Mouse (Mus musculus): ENCODE data around the gene Col1a1. TPM values are rescaled to one million over a fixed set of nuclear protein-coding genes. Genes with fewer than 3 reads are reported as not detected.
A peak's percentile ranks its signal among the peaks of the same experiment; 100 is the strongest.
"Not testable (repeated sequence)": the region's sequence is repeated elsewhere in the genome, so short reads cannot be mapped to it uniquely, and the experiment has no call there.

Gene Col1a1
- total RNA-seq, 2 experiments from 2014 or later: 9.6 to 14.0 TPM

DNA sequence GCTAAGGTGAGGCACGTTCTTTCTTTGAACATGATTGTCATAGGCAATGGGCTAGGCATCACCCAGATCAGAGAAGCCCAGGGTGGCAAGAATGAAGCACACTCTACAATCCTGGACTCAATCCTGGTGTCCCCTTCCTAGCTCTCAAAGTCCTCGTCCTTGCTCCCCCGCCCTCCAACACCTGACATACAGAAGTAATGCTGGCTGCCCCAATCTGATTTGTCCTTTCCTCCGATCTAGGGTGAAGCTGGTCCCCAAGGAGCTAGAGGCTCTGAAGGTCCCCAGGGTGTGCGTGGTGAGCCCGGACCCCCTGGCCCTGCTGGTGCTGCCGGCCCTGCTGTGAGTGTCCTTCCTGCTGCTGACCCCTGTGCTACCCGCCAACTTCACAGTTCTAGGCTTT, 5.8 kb downstream of the Col1a1 start:
- TF ChIP-seq CTCF (conservative IDR thresholded peaks at IDR 0.05): no peak
- no peak overlapping the region; the same call in 1 of the 2 replicates for H3K27ac ChIP-seq
- peak overlapping the region; percentile 31; the same call in 1 of the 2 replicates for H3K4me3 ChIP-seq

DNA sequence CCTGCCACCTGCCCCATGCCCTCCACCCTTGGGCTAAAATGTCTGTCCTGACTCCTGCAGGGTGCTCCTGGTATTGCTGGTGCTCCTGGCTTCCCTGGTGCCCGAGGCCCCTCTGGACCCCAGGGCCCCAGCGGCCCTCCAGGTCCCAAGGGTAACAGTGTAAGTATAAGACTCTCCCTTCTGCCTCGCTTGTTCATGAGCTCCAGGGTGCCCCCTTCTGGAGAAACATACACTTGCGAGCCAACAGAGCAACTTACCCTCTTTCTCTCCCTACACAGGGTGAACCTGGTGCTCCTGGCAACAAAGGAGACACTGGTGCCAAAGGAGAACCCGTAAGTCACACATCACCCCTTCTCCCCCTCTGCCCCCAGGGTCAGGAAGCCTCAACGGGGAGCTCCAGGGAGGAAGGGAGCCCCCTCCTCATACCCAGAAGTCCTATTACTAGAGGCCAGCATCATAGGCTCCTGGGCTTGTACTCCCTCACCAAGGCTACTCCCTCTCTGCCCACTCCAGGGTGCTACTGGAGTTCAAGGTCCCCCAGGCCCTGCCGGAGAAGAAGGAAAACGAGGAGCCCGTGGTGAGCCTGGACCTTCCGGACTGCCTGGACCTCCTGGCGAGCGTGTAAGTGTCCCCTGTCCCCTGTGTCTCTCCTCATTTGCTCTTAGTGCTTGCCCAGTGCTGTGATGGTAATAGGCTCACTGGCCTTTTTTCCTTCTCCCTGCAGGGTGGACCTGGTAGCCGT, 6.4 kb downstream of the Col1a1 start:
- no peak overlapping the region for H3K4me3 ChIP-seq
- peak in 1 of 2 experiments; percentile 59 for DNase-seq (ENCODE audit: low spot score in 2 of 2)
- H3K27ac ChIP-seq: no peak overlapping the region
- TF ChIP-seq CTCF (conservative IDR thresholded peaks at IDR 0.05): peak; percentile 85

More for the DNA sequence above, 5.8 kb downstream of the Col1a1 start:
- no peak for DNase-seq (ENCODE audit: low spot score in 2 of 2)

GRCm38 (mm10) chr11:94943054-94943453, 7.0 kb downstream of the Col1a1 start:
- no peak overlapping the region for H3K4me3 ChIP-seq

DNA sequence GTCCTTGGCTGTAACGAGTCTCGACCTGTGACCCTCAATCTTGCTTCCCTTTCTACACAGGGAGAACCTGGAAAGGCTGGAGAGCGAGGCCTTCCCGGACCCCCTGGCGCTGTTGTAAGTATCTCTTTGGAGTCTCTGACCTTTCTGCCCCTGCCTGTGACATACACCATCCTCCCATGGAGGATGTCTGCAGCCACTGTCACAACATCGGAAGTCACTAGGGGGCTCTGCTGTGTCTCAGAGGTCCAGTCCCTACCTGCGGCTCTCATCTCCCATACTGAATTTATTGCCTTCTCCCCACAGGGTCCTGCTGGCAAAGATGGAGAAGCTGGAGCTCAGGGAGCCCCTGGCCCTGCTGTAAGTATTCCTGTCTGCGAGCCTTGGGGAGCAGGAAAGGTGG, 8.3 kb downstream of the Col1a1 start:
- no peak overlapping the region for H3K4me3 ChIP-seq
- peak; percentile 55 for TF ChIP-seq CTCF (conservative IDR thresholded peaks at IDR 0.05)
- no peak for DNase-seq (ENCODE audit: low spot score in 2 of 2)
- H3K27ac ChIP-seq: no peak overlapping the region

More at GRCm38 (mm10) chr11:94943054-94943453, 7.0 kb downstream of the Col1a1 start:
- no peak overlapping the region for H3K27ac ChIP-seq
- no peak for TF ChIP-seq CTCF (conservative IDR thresholded peaks at IDR 0.05)
- no peak for DNase-seq (ENCODE audit: low spot score in 2 of 2)

DNA sequence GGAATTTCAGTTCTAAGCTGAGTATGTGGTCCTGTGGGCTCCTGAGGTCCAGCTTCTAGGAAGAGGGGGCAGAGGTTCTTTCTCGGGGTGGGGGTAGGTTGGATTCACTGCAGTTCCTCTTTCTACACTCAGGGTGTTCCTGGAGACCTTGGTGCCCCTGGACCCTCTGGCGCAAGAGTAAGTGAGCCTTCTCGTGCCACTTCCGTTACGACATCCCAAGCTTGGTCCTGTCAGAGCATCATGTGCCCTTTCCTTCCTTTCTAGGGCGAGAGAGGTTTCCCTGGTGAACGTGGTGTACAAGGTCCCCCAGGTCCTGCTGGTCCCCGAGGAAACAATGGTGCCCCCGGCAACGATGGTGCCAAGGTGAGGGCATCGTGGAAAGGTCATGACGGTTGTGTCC, 9.2 kb downstream of the Col1a1 start:
- no peak for DNase-seq (ENCODE audit: low spot score in 2 of 2)
- Histone ChIP-seq H3K27ac (no peak overlapping the region), H3K4me3 (no peak overlapping the region)
- TF ChIP-seq CTCF (conservative IDR thresholded peaks at IDR 0.05): no peak

DNA sequence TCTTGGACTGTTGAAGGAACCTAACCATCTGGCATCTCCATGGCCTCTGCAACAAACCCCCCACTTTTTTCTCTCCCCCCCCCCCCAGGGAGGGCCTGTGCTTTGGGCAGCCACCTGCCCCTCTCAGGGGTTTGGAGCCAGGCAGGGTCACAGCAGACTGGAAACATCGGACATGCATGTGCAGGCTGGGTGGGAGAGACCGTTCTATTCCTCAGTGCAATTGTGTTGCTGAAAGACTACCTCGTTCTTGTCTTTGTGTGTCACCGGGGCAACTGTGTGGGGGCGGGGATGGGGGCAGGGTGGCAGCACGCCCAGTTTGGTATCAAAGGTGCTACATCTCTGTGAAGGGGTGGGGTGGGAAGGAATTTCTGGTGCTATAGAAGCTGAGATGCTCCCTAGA, 16.1 kb downstream of the Col1a1 start:
- DNase-seq (ENCODE audit: low spot score in 2 of 2): no peak
- H3K4me3 ChIP-seq: no peak overlapping the region
- TF ChIP-seq CTCF (conservative IDR thresholded peaks at IDR 0.05): no peak
- H3K27ac ChIP-seq: peak overlapping the region; percentile 75

DNA sequence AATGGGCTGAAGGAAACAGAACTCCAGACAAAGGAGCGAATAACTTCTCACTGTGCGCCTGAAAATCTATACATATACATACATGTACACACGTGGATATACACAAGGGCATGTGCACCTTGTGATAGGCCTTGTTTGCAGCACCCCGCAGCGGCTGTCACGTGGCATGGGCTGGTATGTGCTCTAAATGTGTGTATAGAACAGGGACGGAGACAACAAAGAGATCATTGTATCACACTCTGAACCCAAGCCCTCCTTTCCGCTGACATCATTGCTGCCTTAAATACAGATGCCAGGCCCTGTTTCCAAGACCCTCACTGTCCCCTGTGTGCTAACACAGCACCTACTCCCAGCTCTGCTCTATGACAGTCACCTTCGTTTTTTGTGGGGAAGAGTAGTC, 19.1 kb downstream of the Col1a1 start:
- Histone ChIP-seq H3K4me3 (no peak overlapping the region; the same call in 1 of the 2 replicates), H3K27ac (peak overlapping the region; percentile 43; the same call in 1 of the 2 replicates)
- TF ChIP-seq CTCF (conservative IDR thresholded peaks at IDR 0.05): no peak
- no peak for DNase-seq (ENCODE audit: low spot score in 2 of 2)

- H3K27ac ChIP-seq: peak overlapping the region; percentile 43; the same call in 1 of the 2 replicates
- no peak for DNase-seq (ENCODE audit: low spot score in 2 of 2)
Measured at GRCm38 (mm10) chr11:94957693-94958064, 21.7 kb downstream of the Col1a1 start.

DNA sequence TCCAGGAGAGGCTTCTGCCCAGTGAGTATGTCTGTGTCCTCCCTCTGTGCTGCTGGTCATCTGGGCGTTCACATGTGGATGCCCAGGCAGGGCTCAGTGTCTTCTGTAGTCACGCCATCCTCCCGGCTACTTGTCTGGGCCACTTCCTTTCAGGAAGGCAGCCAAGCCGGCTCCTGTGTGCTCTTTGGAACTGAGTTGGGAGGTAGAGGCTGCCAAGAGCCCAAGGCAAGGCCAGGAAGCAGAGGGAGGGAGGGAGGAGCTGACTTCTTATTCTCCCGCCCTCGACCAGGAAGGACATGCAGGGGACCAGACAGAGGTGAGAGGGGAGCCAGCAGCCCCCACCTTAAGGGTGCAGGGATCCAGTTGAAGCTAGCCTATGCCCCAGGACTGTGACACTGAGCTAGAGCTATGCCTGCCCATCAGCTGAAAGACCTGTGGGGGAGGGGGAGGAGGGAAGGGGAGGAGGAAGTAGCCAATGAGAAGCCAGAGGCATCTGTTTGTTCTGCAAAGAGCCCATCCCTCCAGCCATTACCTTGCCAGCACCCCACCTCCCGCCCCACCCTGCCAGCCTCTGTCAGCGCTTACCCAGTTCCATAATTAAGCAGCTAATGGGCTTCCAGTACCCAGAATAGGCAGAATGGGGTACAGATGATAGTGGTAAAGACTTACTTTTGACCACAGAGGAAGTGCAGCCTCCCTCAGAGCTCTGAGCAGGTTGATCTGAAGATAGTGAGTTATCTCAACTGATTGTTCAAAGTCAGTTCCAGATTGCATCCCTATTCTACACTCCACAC, 22.2 kb downstream of the Col1a1 start:
- peak; percentile 41 to 52 for DNase-seq (ENCODE audit: low spot score in 2 of 2)
- no peak for TF ChIP-seq CTCF (conservative IDR thresholded peaks at IDR 0.05)
- H3K27ac ChIP-seq: peak overlapping the region; percentile 43; the same call in 1 of the 2 replicates
- H3K4me3 ChIP-seq: no peak overlapping the region

More at GRCm38 (mm10) chr11:94957693-94958064, 21.7 kb downstream of the Col1a1 start:
- H3K4me3 ChIP-seq: no peak overlapping the region
- TF ChIP-seq CTCF (conservative IDR thresholded peaks at IDR 0.05): no peak

GRCm38 (mm10) chr11:94962534-94963101, 26.6 kb downstream of the Col1a1 start:
- DNase-seq (ENCODE audit: low spot score in 2 of 2): no peak
- TF ChIP-seq CTCF (conservative IDR thresholded peaks at IDR 0.05): no peak
- Histone ChIP-seq H3K4me3 (no peak overlapping the region), H3K27ac (no peak overlapping the region)

DNA sequence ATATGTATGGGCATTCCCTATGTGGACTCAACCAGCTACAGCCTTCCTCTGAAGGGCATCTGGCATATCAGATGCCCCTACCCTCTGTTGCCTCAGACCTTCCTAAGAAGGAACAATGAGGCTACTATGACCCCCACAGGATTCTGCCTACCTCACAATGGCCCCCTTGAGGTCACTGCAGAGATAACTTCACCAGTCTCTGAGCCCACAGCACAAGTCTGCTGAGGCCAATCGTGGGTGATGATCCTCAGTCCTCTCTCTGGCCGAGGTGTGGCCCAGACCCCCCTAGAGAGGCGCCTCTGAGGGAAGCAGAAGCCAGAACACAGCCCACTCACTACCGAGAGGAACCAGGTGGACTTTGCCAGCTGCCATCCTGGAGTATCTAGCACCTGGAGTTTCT, 31.4 kb downstream of the Col1a1 start, which contains the start of gene Hils1:
Gene Hils1, plus strand, starts transcription at position 175 of the 400 bp plus-strand sequence.
- no peak within 1 kb of the TSS for H3K4me3 ChIP-seq
- no peak; the same call in 1 of the 2 replicates for TF ChIP-seq CTCF (conservative IDR thresholded peaks at IDR 0.05)
- H3K27ac ChIP-seq: no peak within 1 kb of the TSS
- no peak for DNase-seq (ENCODE audit: low spot score in 2 of 2)

GRCm38 (mm10) chr11:94968187-94968586, 32.2 kb downstream of the Col1a1 start:
- no peak overlapping the region for H3K27ac ChIP-seq
- TF ChIP-seq CTCF (conservative IDR thresholded peaks at IDR 0.05): no peak
- no peak for DNase-seq (ENCODE audit: low spot score in 2 of 2)
- H3K4me3 ChIP-seq: no peak overlapping the region

DNA sequence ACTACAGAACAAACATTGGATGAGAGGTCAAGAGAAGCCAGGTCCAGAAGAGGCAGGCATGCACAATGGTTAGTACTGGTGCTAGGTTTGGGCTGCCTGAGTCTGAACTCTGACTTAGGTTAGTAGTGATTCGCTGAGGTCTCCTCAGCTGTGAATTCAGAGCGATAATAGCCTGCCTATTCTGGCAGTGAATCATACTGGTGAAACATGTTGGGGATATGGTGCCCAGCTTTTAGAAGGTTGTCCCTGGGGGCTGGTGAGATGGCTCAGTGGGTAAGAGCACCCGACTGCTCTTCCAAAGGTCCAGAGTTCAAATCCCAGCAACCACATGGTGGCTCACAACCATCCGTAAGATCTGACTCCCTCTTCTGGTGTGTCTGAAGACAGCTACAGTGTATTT, 33.7 kb downstream of the Col1a1 start:
- not testable (repeated sequence) for DNase-seq (ENCODE audit: low spot score in 2 of 2); H3K27ac ChIP-seq; H3K4me3 ChIP-seq

Data from layer of hippocampus, adult 2 months (tissue).